Mouse (Mus musculus): ENCODE results near the gene Nav2. TPM values are rescaled to one million over a fixed set of nuclear protein-coding genes. Genes with fewer than 3 reads are reported as not detected.

Gene Nav2
- polyA plus RNA-seq, 1 experiment, result 38.5 TPM

DNA sequence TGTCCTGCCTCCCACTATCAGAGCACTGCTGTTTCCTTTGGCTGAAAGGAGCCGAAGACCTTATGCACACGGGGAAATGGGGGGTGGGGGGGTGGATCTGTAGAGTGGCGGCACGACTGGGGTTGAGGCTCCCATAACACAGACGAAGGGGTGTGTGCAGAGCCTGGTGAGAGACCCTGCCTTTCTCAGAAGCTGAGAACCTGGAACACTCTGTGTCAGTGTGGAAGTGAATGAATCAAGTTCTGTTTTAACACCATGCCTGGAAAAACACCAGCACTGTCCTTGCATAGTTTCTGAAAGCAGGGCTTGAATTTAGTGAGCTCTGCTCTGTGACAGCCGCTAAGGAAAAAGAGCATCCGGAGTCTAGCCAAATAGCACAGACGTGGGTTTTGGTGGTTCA, 379.7 kb downstream of the Nav2 start:
- Histone ChIP-seq H3K4me1 (ENCODE audit: control insufficient read depth, insufficient read depth, low read length) (peaks cover 26% of the 10 kb centered on the region), H3K4me3 (ENCODE audit: insufficient read depth, low read length) (no peak overlapping the region), H3K27ac (ENCODE audit: insufficient read depth, low read length) (no peak overlapping the region)
- TF ChIP-seq CTCF (IDR thresholded peaks at IDR 0.05; ENCODE audit: extremely low read depth, insufficient read depth, low read length) (no peak), POLR2A (IDR thresholded peaks at IDR 0.05; ENCODE audit: extremely low read depth, insufficient read depth, low read length) (no peak)

DNA sequence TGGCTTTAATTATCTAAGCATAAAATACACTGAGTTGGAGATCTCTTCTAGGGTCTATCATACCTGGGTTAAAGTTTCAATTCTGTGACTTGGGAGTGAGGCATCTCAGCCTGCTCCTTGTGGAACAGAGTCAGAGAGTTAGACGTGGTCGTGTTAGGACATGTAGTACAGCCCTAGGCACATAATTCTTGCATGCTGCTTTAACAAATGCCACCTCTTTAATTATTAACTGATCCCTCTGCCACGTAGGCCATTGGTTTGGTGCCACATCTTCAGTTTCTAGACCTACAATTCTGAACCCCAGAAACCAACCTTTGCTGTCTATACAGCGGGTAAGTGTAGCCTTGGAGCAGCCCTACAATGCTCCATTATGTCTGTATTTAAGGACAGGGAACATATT, 381.8 kb downstream of the Nav2 start:
- peaks cover 18% of the 10 kb centered on the region for H3K4me1 ChIP-seq (ENCODE audit: control insufficient read depth, insufficient read depth, low read length)
- H3K4me3 ChIP-seq (ENCODE audit: insufficient read depth, low read length), result no peak overlapping the region
- TF ChIP-seq CTCF (IDR thresholded peaks at IDR 0.05; ENCODE audit: extremely low read depth, insufficient read depth, low read length), result no peak
- TF ChIP-seq POLR2A (IDR thresholded peaks at IDR 0.05; ENCODE audit: extremely low read depth, insufficient read depth, low read length), result no peak
- no peak overlapping the region for H3K27ac ChIP-seq (ENCODE audit: insufficient read depth, low read length)

DNA sequence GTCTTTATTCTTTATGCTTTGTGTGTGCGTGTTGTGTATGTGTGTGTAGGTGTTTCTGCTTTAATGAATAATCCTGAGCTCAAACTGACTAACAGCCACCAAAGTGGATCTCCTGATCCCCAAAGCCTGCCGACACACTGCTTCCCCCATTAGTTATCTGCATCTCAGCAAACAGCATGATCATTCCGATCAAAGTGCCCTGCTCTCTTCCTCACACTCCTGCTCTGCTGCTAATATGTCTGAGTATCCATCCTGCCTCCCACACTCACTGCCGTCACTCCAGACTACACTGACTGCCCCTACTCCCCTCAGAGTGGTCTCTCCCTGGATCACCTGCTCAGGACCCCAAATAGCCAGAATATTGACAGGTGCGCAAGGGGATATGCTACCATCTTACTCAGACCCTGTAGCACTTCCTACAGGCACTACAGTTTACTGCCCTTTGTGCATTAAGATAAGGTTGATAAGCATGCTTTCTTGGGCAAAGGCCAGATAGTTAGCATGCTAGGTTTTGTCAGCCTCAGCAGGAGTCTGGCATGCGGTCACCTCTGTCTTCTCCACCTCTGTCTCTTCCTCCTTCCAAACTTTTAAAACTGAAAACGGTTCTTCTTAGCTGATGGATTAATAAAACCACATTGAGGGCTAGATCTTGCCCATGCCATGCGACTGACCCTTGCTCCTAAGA, 382.8 kb downstream of the Nav2 start:
- peaks cover 14% of the 10 kb centered on the region for H3K4me1 ChIP-seq (ENCODE audit: control insufficient read depth, insufficient read depth, low read length)

DNA sequence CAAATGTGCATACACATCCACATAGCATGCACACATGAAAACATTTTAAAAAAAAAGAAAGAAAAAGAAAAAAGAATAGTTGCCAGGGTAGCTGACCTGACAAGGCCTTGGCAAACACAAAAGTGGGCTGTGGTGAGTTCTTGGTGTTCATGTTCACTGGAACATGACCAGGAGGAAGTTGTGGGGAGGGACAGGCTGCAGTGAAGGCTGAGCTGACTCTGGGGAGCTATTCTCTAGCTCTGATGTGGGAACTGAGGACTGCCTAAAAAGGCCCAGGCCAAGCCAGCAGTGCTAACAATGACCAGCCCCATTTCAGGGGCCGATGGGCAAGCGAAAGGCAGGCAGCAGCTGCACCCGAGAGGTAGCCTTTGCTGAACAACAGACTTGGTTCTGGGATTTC, 388.6 kb downstream of the Nav2 start:
- TF ChIP-seq CTCF (IDR thresholded peaks at IDR 0.05; ENCODE audit: extremely low read depth, insufficient read depth, low read length), result no peak
- TF ChIP-seq POLR2A (IDR thresholded peaks at IDR 0.05; ENCODE audit: extremely low read depth, insufficient read depth, low read length), result no peak
- H3K27ac ChIP-seq (ENCODE audit: insufficient read depth, low read length), result no peak overlapping the region
- H3K4me1 ChIP-seq (ENCODE audit: control insufficient read depth, insufficient read depth, low read length), result peaks cover 12% of the 10 kb centered on the region
- no peak overlapping the region for H3K4me3 ChIP-seq (ENCODE audit: insufficient read depth, low read length)

More for the DNA sequence above, 382.8 kb downstream of the Nav2 start:
- Histone ChIP-seq H3K27ac (ENCODE audit: insufficient read depth, low read length) (no peak overlapping the region), H3K4me3 (ENCODE audit: insufficient read depth, low read length) (no peak overlapping the region)
- TF ChIP-seq CTCF (IDR thresholded peaks at IDR 0.05; ENCODE audit: extremely low read depth, insufficient read depth, low read length) (no peak), POLR2A (IDR thresholded peaks at IDR 0.05; ENCODE audit: extremely low read depth, insufficient read depth, low read length) (no peak)

GRCm38 (mm10) chr7:49298431-49298839, 389.9 kb downstream of the Nav2 start:
- Histone ChIP-seq H3K4me3 (ENCODE audit: insufficient read depth, low read length) (no peak overlapping the region), H3K27ac (ENCODE audit: insufficient read depth, low read length) (no peak overlapping the region), H3K4me1 (ENCODE audit: control insufficient read depth, insufficient read depth, low read length) (peaks cover 10% of the 10 kb centered on the region)
- TF ChIP-seq CTCF (IDR thresholded peaks at IDR 0.05; ENCODE audit: extremely low read depth, insufficient read depth, low read length) (no peak), POLR2A (IDR thresholded peaks at IDR 0.05; ENCODE audit: extremely low read depth, insufficient read depth, low read length) (no peak)

- TF ChIP-seq CTCF (IDR thresholded peaks at IDR 0.05; ENCODE audit: extremely low read depth, insufficient read depth, low read length) (no peak), POLR2A (IDR thresholded peaks at IDR 0.05; ENCODE audit: extremely low read depth, insufficient read depth, low read length) (no peak)
- peaks cover 10% of the 10 kb centered on the region for H3K4me1 ChIP-seq (ENCODE audit: control insufficient read depth, insufficient read depth, low read length)
- H3K27ac ChIP-seq (ENCODE audit: insufficient read depth, low read length), result no peak overlapping the region
- H3K4me3 ChIP-seq (ENCODE audit: insufficient read depth, low read length), result no peak overlapping the region
These were observed 393.0 kb downstream of the Nav2 start for GRCm38 (mm10) chr7:49301487-49301886.

DNA sequence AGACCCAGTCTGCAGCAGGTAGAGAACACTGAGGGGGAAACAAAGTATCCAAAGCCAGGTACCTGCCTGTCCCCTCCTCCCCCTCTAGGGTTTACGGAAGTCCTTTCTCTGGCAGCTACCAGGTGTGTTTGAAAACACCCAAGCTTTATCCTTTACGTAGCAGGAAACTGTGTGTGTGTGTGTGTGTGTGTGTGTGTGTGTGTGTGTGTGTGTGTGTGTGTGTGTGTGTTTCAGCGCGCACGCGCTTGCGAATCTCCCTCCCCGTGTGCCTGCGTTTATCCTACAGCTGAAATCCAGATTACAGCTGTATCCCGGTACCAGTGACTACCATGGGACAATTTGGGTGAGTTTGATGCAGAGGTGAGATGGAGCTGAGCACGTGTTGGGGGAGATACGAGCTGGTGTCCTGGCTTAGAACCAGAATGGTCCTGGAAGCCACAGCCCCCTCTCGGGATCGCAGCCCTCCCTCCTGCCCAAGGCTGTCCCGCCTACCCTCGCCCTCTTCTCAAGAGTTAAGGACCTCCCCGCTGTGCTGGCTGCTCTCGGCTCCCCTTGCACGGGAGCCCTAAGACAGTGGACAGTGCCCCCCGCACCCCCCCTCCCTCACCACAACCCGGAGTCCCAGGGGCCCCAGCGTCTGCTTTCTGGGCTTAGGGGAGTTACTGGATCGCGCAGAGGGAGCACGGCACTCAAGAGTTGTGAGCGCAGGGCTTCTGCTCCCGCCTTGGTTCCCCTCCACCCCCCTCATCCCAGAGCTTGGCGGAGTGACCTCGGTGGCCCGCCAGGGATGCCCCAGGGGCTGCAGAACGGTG, 395.3 kb downstream of the Nav2 start:
- no peak for TF ChIP-seq POLR2A (IDR thresholded peaks at IDR 0.05; ENCODE audit: extremely low read depth, insufficient read depth, low read length)
- no peak for TF ChIP-seq CTCF (IDR thresholded peaks at IDR 0.05; ENCODE audit: extremely low read depth, insufficient read depth, low read length)
- Histone ChIP-seq H3K27ac (ENCODE audit: insufficient read depth, low read length) (no peak overlapping the region), H3K4me1 (ENCODE audit: control insufficient read depth, insufficient read depth, low read length) (0 out of 2 replicates have a peak, but pooled peaks cover 4% of the 10 kb centered on the region), H3K4me3 (ENCODE audit: insufficient read depth, low read length) (no peak overlapping the region)

GRCm38 (mm10) chr7:49307717-49308116, 399.2 kb downstream of the Nav2 start:
- TF ChIP-seq POLR2A (IDR thresholded peaks at IDR 0.05; ENCODE audit: extremely low read depth, insufficient read depth, low read length), result no peak
- 0 out of 2 replicates have a peak, but pooled peaks have one; percentile 15 for TF ChIP-seq CTCF (IDR thresholded peaks at IDR 0.05; ENCODE audit: extremely low read depth, insufficient read depth, low read length)
- H3K4me3 ChIP-seq (ENCODE audit: insufficient read depth, low read length), result no peak overlapping the region
- H3K27ac ChIP-seq (ENCODE audit: insufficient read depth, low read length), result no peak overlapping the region
- peaks cover 3% of the 10 kb centered on the region for H3K4me1 ChIP-seq (ENCODE audit: control insufficient read depth, insufficient read depth, low read length)

- Histone ChIP-seq H3K27ac (ENCODE audit: insufficient read depth, low read length) (no peak overlapping the region), H3K4me1 (ENCODE audit: control insufficient read depth, insufficient read depth, low read length) (peaks cover 6% of the 10 kb centered on the region), H3K4me3 (ENCODE audit: insufficient read depth, low read length) (no peak overlapping the region)
- TF ChIP-seq CTCF (IDR thresholded peaks at IDR 0.05; ENCODE audit: extremely low read depth, insufficient read depth, low read length) (no peak), POLR2A (IDR thresholded peaks at IDR 0.05; ENCODE audit: extremely low read depth, insufficient read depth, low read length) (no peak)
These were observed 401.2 kb downstream of the Nav2 start for GRCm38 (mm10) chr7:49309746-49310145.

Data from cortical plate, adult 2 months (tissue).